Mouse (Mus musculus) liver, embryonic 14.5 days (tissue): Measurements from ENCODE around the gene Mgat4b. TPM values are rescaled to one million over a fixed set of nuclear protein-coding genes. Genes with fewer than 3 reads are reported as not detected.
A peak's percentile ranks its signal among the peaks of the same experiment; 100 is the strongest.

ENCODE experiments used
- ATAC-seq: fragments of 200-750 bp; cut with Nextera tagmentation; 2 replicates; pipeline ENCODE4 v1.8.0; 2017; ENCODE audit warnings: moderate number of reproducible peaks, mild to moderate bottlenecking, moderate library complexity; ENCODE audit not compliant: insufficient read depth
- DNase-seq, 3 experiments: peaks; one replicate each; pipeline ENCODE4 v3.0.0-alpha.2; 2012 to 2013; ENCODE audit warnings: low read depth in 3 of 3, low spot score in 3 of 3
- H3K27ac ChIP-seq: fragments of 300-500 bp; sonication (generic); 2 replicates; pipeline ENCODE4 v1.5.1; 2014; ENCODE audit warnings: moderate library complexity, mild to moderate bottlenecking, control low read depth, inconsistent platforms
- H3K27me3 ChIP-seq: fragments of 300-500 bp; sonication (generic); 2 replicates; pipeline ENCODE4 v1.6.1; 2014; ENCODE audit warnings: mild to moderate bottlenecking, low read length, moderate library complexity; ENCODE audit not compliant: control insufficient read depth, insufficient read depth
- H3K36me3 ChIP-seq: fragments of 300-500 bp; sonication (generic); replicated peaks from 2 replicates; pipeline ENCODE4 v1.6.1; 2014; ENCODE audit warnings: low read depth; ENCODE audit not compliant: control insufficient read depth, insufficient read depth
- H3K4me1 ChIP-seq, 2 experiments: fragments of 200-500 bp in 1 of 2; fragments of 300-500 bp in 1 of 2; sonication (generic) in 1 of 2; replicated peaks; 2 replicates each; pipeline ENCODE4 v1.6.1; 2012 to 2014; ENCODE audit warnings: antibody characterized with exemption in 1 of 2, inconsistent platforms in 1 of 2, low read length in 1 of 2; ENCODE audit not compliant: control insufficient read depth in 2 of 2, insufficient read depth in 2 of 2
- H3K4me2 ChIP-seq: fragments of 300-500 bp; sonication (generic); 2 replicates; pipeline ENCODE4 v1.6.1; 2014; ENCODE audit warnings: low read depth, mild to moderate bottlenecking, control low read depth, moderate library complexity
- H3K4me3 ChIP-seq, 2 experiments: fragments of 200-500 bp in 1 of 2; fragments of 300-500 bp in 1 of 2; sonication (generic) in 1 of 2; 2 replicates each; pipeline ENCODE4 v1.5.1; 2012 to 2014; ENCODE audit warnings: low read depth in 2 of 2, low read length in 2 of 2, mild to moderate bottlenecking in 2 of 2, control low read depth in 1 of 2, inconsistent platforms in 1 of 2, moderate library complexity in 1 of 2; ENCODE audit not compliant: insufficient read depth in 1 of 2
- H3K9ac ChIP-seq: fragments of 300-500 bp; sonication (generic); replicated peaks from 2 replicates; pipeline ENCODE4 v1.6.1; 2014; ENCODE audit warnings: mild to moderate bottlenecking, control low read depth, moderate library complexity
- H3K9me3 ChIP-seq: fragments of 300-500 bp; sonication (generic); 2 replicates; pipeline ENCODE4 v1.6.1; 2016; ENCODE audit warnings: low read length, mixed read lengths; ENCODE audit not compliant: control insufficient read depth
- CTCF ChIP-seq: IDR thresholded peaks from 2 replicates; pipeline ENCODE4 v1.5.1; 2016; ENCODE audit warnings: antibody characterized with exemption, low read depth, control low read depth
- EP300 ChIP-seq: IDR thresholded peaks from 2 replicates; pipeline ENCODE4 v1.6.1; 2016; ENCODE audit warnings: antibody characterized with exemption, low read depth
- WGBS: fragments of 180-500 bp; shearing (Covaris S2); extraction: QIAGEN DNeasy Blood & Tissue Kit; methylation state at CpG from one replicate; pipeline ENCODE4 v1.1.7; 2014; ENCODE audit not compliant: insufficient replicate concordance; 5-methylcytosine and 5-hydroxymethylcytosine counted together
- polyA plus RNA-seq, 2 experiments: library from polyadenylated mRNA; depleted of rRNA in 1 of 2; stranded (reverse) in 1 of 2; unstranded in 1 of 2; fragments of >200 nt; fragmentation: Nextera tagmentation in 1 of 2; extraction: Ambion mirVana in 1 of 2; gene quantifications; 2 replicates each; pipeline versions ENCODE4 v1.2.1 to v1.2.3; 2012 to 2014

Gene Mgat4b
- polyA plus RNA-seq, 2 experiments, result 5.7 to 14.8 TPM

DNA sequence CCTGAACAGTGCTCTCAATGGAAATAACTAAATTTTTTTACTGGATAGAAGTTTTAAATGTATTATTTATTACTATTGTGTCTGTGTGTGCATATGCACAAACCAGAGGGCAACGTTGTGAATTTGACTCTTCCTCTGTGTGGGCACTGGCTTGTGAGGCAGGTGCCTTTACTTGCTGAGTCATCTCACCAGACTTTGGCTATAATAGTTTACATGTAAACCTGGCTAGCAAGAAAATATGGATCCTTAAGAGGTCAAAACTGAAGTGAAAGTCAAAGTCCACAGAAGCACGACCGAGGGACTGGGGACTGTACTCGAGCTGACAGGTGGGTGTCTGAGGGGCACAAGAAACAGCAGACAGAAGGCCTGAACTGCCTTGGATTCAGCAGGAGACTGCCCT is 28.0 kb upstream of the Mgat4b start:
- Histone ChIP-seq H3K4me2 (no peak overlapping the region), H3K9me3 (no peaks in the 10 kb centered on the region), H3K4me1 (peaks cover 0 to 14% of the 10 kb centered on the region in 2 experiments; a peak in 2 of 4 replicates), H3K27me3 (no peaks in the 10 kb centered on the region), H3K36me3 (no peaks in the 10 kb centered on the region), H3K4me3 (no peak overlapping the region), H3K9ac (no peak overlapping the region), H3K27ac (no peak overlapping the region)
- WGBS, result 60% methylated on average over 4 of the region's 4 CpGs
- TF ChIP-seq EP300 (no peak), CTCF (no peak)
- ATAC-seq (no peak), DNase-seq (no peak)

DNA sequence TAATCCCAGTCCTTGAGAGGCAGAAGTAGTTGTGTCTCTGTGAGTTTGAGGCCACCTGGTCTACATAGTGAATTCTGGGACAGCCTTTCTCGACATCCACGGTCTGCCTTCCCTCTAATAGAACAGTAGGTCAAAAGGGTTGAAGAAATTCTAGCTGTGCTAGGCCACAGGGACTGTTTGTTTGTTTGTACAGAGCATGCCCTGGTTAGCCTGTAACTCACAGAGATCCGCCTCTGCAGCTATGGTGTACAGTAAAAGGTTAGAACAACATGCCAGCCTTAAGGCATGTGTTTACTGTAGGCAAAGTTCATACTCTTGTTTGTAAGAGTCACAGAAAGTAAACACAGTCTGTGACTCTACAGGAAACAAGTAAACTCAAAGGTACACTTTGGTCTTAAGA is 25.9 kb upstream of the Mgat4b start:
- H3K27ac ChIP-seq, result no peak overlapping the region
- no peak overlapping the region for H3K9ac ChIP-seq
- ATAC-seq, result peak; percentile 58
- no peaks in the 10 kb centered on the region for H3K36me3 ChIP-seq
- TF ChIP-seq EP300 (no peak), CTCF (no peak)
- H3K4me1 ChIP-seq, result peaks cover 0 to 12% of the 10 kb centered on the region in 2 experiments; a peak in 2 of 4 replicates
- DNase-seq, result no peak
- 69% methylated on average over 3 of the region's 3 CpGs for WGBS
- H3K9me3 ChIP-seq, result no peaks in the 10 kb centered on the region
- no peaks in the 10 kb centered on the region for H3K27me3 ChIP-seq
- no peak overlapping the region for H3K4me3 ChIP-seq
- H3K4me2 ChIP-seq, result no peak overlapping the region

DNA sequence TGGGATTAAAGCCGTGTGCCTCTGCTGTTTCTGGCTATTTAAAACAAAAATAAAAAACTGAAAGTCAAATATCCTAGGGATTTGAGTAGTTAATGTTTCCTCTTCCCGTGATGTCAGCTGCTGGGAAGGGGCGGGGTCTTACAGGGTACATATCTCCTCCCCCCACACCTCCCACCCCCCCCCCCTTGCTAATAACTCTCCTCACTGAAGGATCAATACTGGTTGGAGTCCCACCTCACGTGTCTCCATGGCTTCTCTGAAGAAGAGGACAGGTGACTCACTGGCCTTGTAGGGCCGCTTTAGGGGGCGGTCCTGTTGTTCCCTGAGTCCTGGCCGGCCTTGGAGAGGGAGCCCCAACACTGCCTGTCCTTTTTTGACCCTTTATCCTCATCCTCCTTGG is 22.0 kb upstream of the Mgat4b start:
- H3K9ac ChIP-seq, result no peak overlapping the region; the same call in 1 of the 2 replicates
- H3K4me1 ChIP-seq, result peaks cover 0 to 6% of the 10 kb centered on the region in 2 experiments; a peak in 2 of 4 replicates
- ATAC-seq (peak; percentile 29; the same call in 1 of the 2 replicates), DNase-seq (no peak)
- H3K27ac ChIP-seq, result no peak overlapping the region
- no peaks in the 10 kb centered on the region for H3K36me3 ChIP-seq
- 56% methylated on average over 7 of the region's 7 CpGs for WGBS
- H3K4me3 ChIP-seq, result no peak overlapping the region
- no peaks in the 10 kb centered on the region for H3K9me3 ChIP-seq
- H3K4me2 ChIP-seq, result no peak overlapping the region
- H3K27me3 ChIP-seq, result no peaks in the 10 kb centered on the region
- no peak for TF ChIP-seq CTCF
- TF ChIP-seq EP300, result no peak

DNA sequence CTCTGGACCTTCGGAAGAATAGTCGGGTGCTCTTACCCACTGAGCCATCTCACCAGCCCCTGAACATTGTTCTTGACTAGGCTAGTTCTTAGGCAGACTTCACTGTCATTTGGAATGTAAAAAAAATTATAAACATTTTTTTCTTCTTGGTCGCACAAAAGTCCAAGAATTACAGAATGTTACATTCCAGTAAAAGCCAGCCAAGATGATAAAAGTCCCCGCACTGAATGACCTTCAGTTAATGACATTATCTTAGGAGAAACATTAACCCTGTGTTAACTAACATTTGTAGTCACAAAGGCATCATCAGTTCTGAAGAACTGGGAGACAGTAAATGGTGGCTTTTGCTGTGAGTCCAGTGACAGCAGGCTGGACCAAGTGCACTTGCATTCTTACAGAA is 20.3 kb upstream of the Mgat4b start:
- ATAC-seq (no peak), DNase-seq (no peak)
- no peak overlapping the region for H3K27ac ChIP-seq
- WGBS, result 69% methylated on average over 4 of the region's 4 CpGs
- peaks cover 0 to 8% of the 10 kb centered on the region in 2 experiments; a peak in 1 of 4 replicates for H3K4me1 ChIP-seq
- H3K9me3 ChIP-seq, result no peaks in the 10 kb centered on the region
- H3K9ac ChIP-seq, result no peak overlapping the region
- no peaks in the 10 kb centered on the region for H3K27me3 ChIP-seq
- H3K36me3 ChIP-seq, result no peaks in the 10 kb centered on the region
- TF ChIP-seq CTCF (no peak), EP300 (no peak)
- no peak overlapping the region for H3K4me3 ChIP-seq
- no peak overlapping the region for H3K4me2 ChIP-seq

DNA sequence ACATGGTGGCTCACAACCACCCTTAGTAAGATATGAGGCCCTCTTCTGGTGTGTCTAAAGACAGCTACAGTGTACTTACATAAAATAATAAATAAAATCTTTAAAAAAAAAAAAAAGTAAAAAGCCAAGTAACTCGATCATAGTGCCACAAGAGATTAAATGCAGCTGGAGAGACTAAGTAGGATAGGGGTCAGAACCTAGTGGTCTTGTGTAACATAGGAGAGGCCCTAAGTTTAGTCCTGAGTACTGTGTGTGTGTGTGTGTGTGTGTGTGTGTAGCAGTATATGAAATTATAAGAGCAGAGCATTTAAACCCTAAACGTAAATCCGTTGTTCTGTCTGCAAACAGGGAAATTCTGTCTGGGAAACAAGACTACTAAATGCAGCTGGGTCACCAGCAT is 18.4 kb upstream of the Mgat4b start:
- Histone ChIP-seq H3K36me3 (no peaks in the 10 kb centered on the region), H3K4me3 (no peak overlapping the region), H3K4me1 (peaks cover 0 to 8% of the 10 kb centered on the region in 2 experiments; a peak in 1 of 4 replicates), H3K9ac (no peak overlapping the region), H3K27ac (no peak overlapping the region), H3K4me2 (no peak overlapping the region), H3K27me3 (no peaks in the 10 kb centered on the region), H3K9me3 (no peaks in the 10 kb centered on the region)
- ATAC-seq (no peak), DNase-seq (no peak)
- TF ChIP-seq EP300 (no peak), CTCF (no peak)
- WGBS, result 85% methylated on average over 3 of the region's 3 CpGs
